ENCODE assay signal across 26 mouse cellular contexts in genomic region chr11:104579084-104579483, GRCm38 (mm10). TPM values are rescaled to one million over a fixed set of nuclear protein-coding genes. Genes with fewer than 3 reads are reported as not detected.
DNase-seq lines count a peak whose midpoint lies in the region; ATAC-seq lines count a peak whose summit lies in the region.
"Had no signal": no experiment of that assay in that cellular context is flagged by ENCODE, and none has a peak within 500 bp of the region (broad histone marks: within the 10 kb centered on the region; RNA-seq: fewer than 3 reads in every experiment).

No protein-coding gene starts in this region.

- WGBS in heart, embryonic 10.5 days, result 65% methylated on average over 9 of the region's 9 CpGs
- 48% methylated on average over 9 of the region's 9 CpGs for WGBS in heart, embryonic 15.5 days

- H3K27me3 ChIP-seq in heart, embryonic 10.5 days (ENCODE audit: insufficient read depth, poor library complexity, severe bottlenecking), result no peaks in the 10 kb centered on the region
- H3K27me3 ChIP-seq in heart, embryonic 15.5 days, result no peaks in the 10 kb centered on the region
- peaks cover 62% of the 10 kb centered on the region for H3K27me3 ChIP-seq in megakaryocyte, embryonic 14.5 days (replicated peaks)
- H3K27me3 ChIP-seq: forebrain, embryonic 12.5 days; lung, embryonic 15.5 days had no signal

- peak overlapping the region; percentile 55 for H3K9ac ChIP-seq in heart, embryonic 15.5 days
- H3K9ac ChIP-seq: forebrain, embryonic 12.5 days; hindbrain, embryonic 13.5 days; limb, embryonic 12.5 days; lung, embryonic 15.5 days; midbrain, embryonic 13.5 days had no signal

- no peaks in the 10 kb centered on the region for H3K9me3 ChIP-seq in heart, embryonic 10.5 days
- H3K9me3 ChIP-seq in heart, embryonic 15.5 days (replicated peaks), result no peaks in the 10 kb centered on the region
- H3K9me3 ChIP-seq in megakaryocyte, embryonic 14.5 days, result no peaks in the 10 kb centered on the region
- H3K9me3 ChIP-seq: forebrain, embryonic 12.5 days; hindbrain, embryonic 13.5 days; limb, embryonic 12.5 days; lung, embryonic 15.5 days; midbrain, embryonic 13.5 days had no signal

- peak overlapping the region; percentile 66 for H3K4me3 ChIP-seq in heart, embryonic 10.5 days
- peak overlapping the region; percentile 49 for H3K4me3 ChIP-seq in heart, embryonic 15.5 days
- H3K4me3 ChIP-seq in megakaryocyte, embryonic 14.5 days (replicated peaks), result peak overlapping the region; percentile 24
- H3K4me3 ChIP-seq: erythroblast, embryonic 14.5 days; forebrain, embryonic 12.5 days; hindbrain, embryonic 13.5 days; limb, embryonic 12.5 days; lung, embryonic 15.5 days; midbrain, embryonic 13.5 days had no signal

- no peak for DNase-seq in heart, embryonic 10.5 days (ENCODE audit: low spot score)
- no peak for DNase-seq in heart, adult 8-10 months (ENCODE audit: low spot score)
- no peak for DNase-seq in heart, adult 9 months (ENCODE audit: low spot score in 2 of 2)
- no peak for DNase-seq in thymus, postnatal 10 days (ENCODE audit: low spot score in 2 of 2)
- DNase-seq: adrenal gland, postnatal 25 days; cerebellum, adult 11-12 months; cerebellum, adult 9-11 months; embryo, embryonic 11 days; gastrocnemius, postnatal 10 days; kidney, adult 11 months; kidney, postnatal 14 days; layer of hippocampus, adult 9-11 months; thymus, adult 2 months; thymus, postnatal 4 days had no signal

- H3K36me3 ChIP-seq in heart, embryonic 10.5 days, result peaks cover 54% of the 10 kb centered on the region
- H3K36me3 ChIP-seq in heart, embryonic 15.5 days, result peaks cover 4% of the 10 kb centered on the region; the same call in 1 of the 2 replicates
- no peaks in the 10 kb centered on the region for H3K36me3 ChIP-seq in megakaryocyte, embryonic 14.5 days (replicated peaks; ENCODE audit: low read length)
- H3K36me3 ChIP-seq: forebrain, embryonic 12.5 days; hindbrain, embryonic 13.5 days; limb, embryonic 12.5 days; lung, embryonic 15.5 days; midbrain, embryonic 13.5 days had no signal

- ATAC-seq in heart, embryonic 15.5 days (replicated peaks; ENCODE audit: insufficient number of reproducible peaks, insufficient read depth, low FRiP score, low read depth), result no peak
- ATAC-seq in megakaryocyte, adult 5-6 weeks (ENCODE audit: poor library complexity, severe bottlenecking), result no peak
- ATAC-seq: CD4-positive, CD25-positive, alpha-beta regulatory T cell, adult 4 months; inflammation-experienced regulatory T-cells, adult 6 months; midbrain, embryonic 13.5 days had no signal

- H3K27ac ChIP-seq in heart, embryonic 10.5 days, result peak overlapping the region; percentile 88
- peak overlapping the region; percentile 89 for H3K27ac ChIP-seq in heart, embryonic 15.5 days
- H3K27ac ChIP-seq: forebrain, embryonic 12.5 days; hindbrain, embryonic 13.5 days; limb, embryonic 12.5 days; lung, embryonic 15.5 days; midbrain, embryonic 13.5 days had no signal

- H3K4me2 ChIP-seq in heart, embryonic 15.5 days, result peak overlapping the region; percentile 58
- H3K4me2 ChIP-seq: forebrain, embryonic 12.5 days; hindbrain, embryonic 13.5 days; limb, embryonic 12.5 days; liver, embryonic 11.5 days; lung, embryonic 15.5 days; midbrain, embryonic 13.5 days had no signal

- H3K4me1 ChIP-seq in heart, embryonic 10.5 days, result peaks cover 46% of the 10 kb centered on the region
- peaks cover 55% of the 10 kb centered on the region for H3K4me1 ChIP-seq in heart, embryonic 15.5 days (replicated peaks)
- peaks cover 75% of the 10 kb centered on the region for H3K4me1 ChIP-seq in megakaryocyte, embryonic 14.5 days
- H3K4me1 ChIP-seq: forebrain, embryonic 12.5 days; hindbrain, embryonic 13.5 days had no signal

RNA-seq across cellular contexts. Expression of gene Myl4, which starts 28.6 kb away (rescaled TPM):
- 1,777 and 2,791 TPM in 2 replicates for polyA plus RNA-seq in heart, embryonic 10.5 days (2016; fragmentation: Nextera tagmentation; extraction: Ambion mirVana)
- total RNA-seq in heart, adult 8-10 months (2022), result 100 to 1,000 TPM; 630 to 827 (median 696) TPM
- polyA plus RNA-seq in heart, embryonic 15.5 days (2015; fragmentation: Nextera tagmentation; extraction: Ambion mirVana), result 1,694 and 1,744 TPM in 2 replicates
- 0.86 TPM in 1 of 2 replicates, not detected in the other for polyA plus RNA-seq in megakaryocyte, embryonic 14.5 days (2012; ENCODE audit: insufficient read depth, low replicate concordance)
- 0.11 TPM in 1 of 2 replicates, not detected in the other for total RNA-seq in megakaryocyte, adult 5-6 weeks (2015)
- 0.08 TPM in 1 of 2 replicates, not detected in the other for total RNA-seq in megakaryocyte, adult 5-6 weeks (2017)

RNA-seq across cellular contexts. Expression of gene Cdc27, which starts 28.7 kb away (rescaled TPM):
- 39.0 and 39.8 TPM in 2 replicates for polyA plus RNA-seq in heart, embryonic 10.5 days (2016; fragmentation: Nextera tagmentation; extraction: Ambion mirVana)
- 10 to 100 TPM; 24.6 to 33.6 (median 30.5) TPM for total RNA-seq in heart, adult 8-10 months (2022)
- polyA plus RNA-seq in heart, embryonic 15.5 days (2015; fragmentation: Nextera tagmentation; extraction: Ambion mirVana), result 25.7 and 28.8 TPM in 2 replicates
- 2.5 TPM in 1 of 2 replicates, not detected in the other for polyA plus RNA-seq in megakaryocyte, embryonic 14.5 days (2012; ENCODE audit: insufficient read depth, low replicate concordance)
- 49.4 and 51.3 TPM in 2 replicates for total RNA-seq in megakaryocyte, adult 5-6 weeks (2015)
- 45.1 and 52.1 TPM in 2 replicates for total RNA-seq in megakaryocyte, adult 5-6 weeks (2017)

RNA-seq across cellular contexts. Expression of gene Itgb3, which starts 28.7 kb away (rescaled TPM):
- polyA plus RNA-seq in heart, embryonic 10.5 days (2016; fragmentation: Nextera tagmentation; extraction: Ambion mirVana), result 9.1 and 9.9 TPM in 2 replicates
- total RNA-seq in heart, adult 8-10 months (2022), result 1 to 10 TPM; 2.2 to 4.1 (median 2.9) TPM
- 3.7 and 5.4 TPM in 2 replicates for polyA plus RNA-seq in heart, embryonic 15.5 days (2015; fragmentation: Nextera tagmentation; extraction: Ambion mirVana)
- 123 and 181 TPM in 2 replicates for polyA plus RNA-seq in megakaryocyte, embryonic 14.5 days (2012; ENCODE audit: insufficient read depth, low replicate concordance)
- 7.1 and 8.6 TPM in 2 replicates for total RNA-seq in megakaryocyte, adult 5-6 weeks (2015)
- total RNA-seq in megakaryocyte, adult 5-6 weeks (2017), result 20.6 and 23.8 TPM in 2 replicates

Comparison
In these comparisons a context has a peak if more than half of its experiments do, and no peak if none do; other contexts are left out.
1. RNA of gene Myl4, which starts 28.6 kb away (polyA plus RNA-seq): 1,777 to 2,791 TPM in heart, embryonic 10.5 days and 1,694 to 1,744 TPM in heart, embryonic 15.5 days; 0.86 TPM in megakaryocyte, embryonic 14.5 days; every median in the first group is over 100 times any median in the second.
2. RNA of gene Itgb3, which starts 28.7 kb away (polyA plus RNA-seq): 123 to 181 TPM in megakaryocyte, embryonic 14.5 days; 9.1 to 9.9 TPM in heart, embryonic 10.5 days and 3.7 to 5.4 TPM in heart, embryonic 15.5 days; every median in the first group is over 10 times any median in the second.
3. Peak in every context shown above with its lines, with median percentiles within 50 percentile points of each other: H3K4me3 ChIP-seq.